Mouse (Mus musculus) CD4-positive, CD25-positive, alpha-beta regulatory T cell, adult 4 months (primary cell): ENCODE measurements around the gene Plcb4. TPM values are rescaled to one million over a fixed set of nuclear protein-coding genes. Genes with fewer than 3 reads are reported as not detected.

Experiments
- ATAC-seq: one replicate; pipeline ENCODE4 v1.8.0; 2017
- polyA plus RNA-seq, 2 experiments: library from polyadenylated mRNA; unstranded; fragments of 100-300 nt; shearing (Covaris generic); gene quantifications; one replicate each; pipeline ENCODE4 v1.2.1; 2017

Gene Plcb4
- polyA plus RNA-seq, 2 experiments from 2014 or later = 13.8 to 16.2 TPM

DNA sequence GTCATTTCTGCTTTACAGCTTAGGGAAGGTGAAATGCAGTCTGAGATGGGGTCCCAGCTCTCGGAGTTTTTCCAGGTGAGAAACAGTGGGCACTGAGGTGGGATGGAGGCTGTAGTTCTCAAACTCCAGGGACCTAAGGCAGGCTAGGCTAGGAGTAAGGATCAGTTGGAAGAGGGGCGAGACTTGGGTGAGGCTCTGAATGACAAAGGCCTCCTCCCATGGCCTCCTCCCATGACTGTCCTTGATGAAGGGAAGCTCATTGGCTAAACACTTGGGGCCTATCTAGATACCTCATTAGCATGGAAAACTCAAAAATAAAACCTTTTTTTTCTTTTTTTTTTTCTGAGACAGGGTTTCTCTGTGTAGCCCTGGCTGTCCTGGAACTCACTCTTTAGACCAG is 198.0 kb downstream of the Plcb4 start:
- no peak for ATAC-seq

DNA sequence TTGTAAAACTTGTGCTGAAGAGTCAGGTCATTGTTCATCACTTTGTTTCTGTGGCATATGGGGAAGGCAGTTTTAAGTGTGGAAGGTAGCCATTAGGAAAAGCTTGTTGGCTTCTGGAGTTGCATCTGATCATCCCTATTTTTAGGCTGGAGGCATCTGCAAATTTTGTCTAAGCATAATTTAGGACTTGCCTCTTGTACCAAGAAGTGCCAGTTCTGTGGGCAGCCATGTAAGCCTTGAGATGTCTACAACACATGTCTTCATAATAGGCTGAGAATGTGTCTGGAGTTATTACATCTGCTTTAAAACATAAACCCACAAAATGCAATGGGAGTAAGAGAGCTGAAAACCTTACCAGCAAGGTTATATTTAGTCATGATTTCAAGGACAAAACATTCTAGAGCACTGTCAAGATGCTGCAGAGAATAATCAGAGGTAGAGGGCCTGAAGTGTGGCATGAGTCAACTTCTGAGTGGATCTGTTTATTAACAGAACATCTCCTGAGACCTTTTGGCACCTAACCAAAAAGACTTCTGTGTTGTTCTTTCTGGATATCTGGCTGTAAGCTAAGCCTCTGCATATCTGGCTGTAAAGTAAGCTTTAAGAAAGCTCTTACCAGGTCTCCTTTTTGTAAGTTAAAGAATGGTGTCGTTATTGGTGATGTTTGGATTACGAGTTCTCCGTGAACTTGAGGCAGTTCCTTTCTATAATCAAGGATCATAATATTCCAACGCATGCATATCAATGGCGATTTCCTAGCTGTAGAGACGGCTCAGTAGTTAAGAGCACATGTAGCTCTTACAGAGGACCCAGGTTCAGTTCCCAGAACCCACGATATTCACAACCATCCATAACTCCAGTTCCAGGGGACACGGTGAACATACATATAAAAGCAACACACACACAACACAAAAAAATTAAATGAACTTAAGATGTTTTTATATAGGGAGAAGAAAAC is 203.0 kb downstream of the Plcb4 start:
- no peak for ATAC-seq

DNA sequence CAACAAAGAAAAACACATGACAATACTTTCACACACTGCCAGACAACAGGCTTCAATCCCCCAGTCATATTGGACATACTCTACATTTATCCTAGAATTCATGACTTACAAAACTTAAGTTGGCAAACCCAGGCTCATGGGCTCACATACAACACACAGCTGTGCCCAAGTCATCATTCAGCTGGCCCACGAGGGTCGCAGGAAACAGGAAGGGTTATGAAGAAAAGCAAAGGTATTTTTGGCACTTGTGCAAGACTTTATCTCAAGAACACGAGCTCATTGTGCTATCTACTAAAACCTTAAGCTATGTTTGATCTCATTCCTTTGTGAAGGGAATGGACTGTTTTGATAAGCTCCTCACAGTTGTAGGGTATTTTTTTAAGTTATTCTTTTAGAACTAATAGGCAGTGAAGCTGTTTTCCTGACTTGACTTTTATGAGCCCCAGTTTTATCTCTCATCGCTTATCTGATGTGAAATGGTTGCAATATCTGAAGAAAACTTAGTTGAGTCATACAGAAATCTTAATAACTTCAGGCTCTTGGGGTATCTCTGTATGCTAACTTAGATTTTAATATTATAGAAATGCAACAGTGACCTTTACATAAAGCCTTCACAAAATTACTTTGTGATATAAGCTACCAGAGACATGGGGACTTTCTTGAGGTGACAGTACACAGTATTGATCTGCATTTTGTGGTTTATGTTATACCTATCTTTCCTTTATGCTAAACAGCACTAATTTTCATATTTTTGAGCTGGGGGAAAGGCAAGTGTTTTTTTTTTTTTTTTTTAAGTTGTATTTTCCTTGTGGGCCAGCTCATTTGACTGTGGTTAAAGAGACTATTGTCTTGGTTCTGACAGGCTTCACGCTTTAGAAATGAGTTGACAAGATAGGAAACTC is 203.9 kb downstream of the Plcb4 start:
- ATAC-seq = peak; percentile 87

DNA sequence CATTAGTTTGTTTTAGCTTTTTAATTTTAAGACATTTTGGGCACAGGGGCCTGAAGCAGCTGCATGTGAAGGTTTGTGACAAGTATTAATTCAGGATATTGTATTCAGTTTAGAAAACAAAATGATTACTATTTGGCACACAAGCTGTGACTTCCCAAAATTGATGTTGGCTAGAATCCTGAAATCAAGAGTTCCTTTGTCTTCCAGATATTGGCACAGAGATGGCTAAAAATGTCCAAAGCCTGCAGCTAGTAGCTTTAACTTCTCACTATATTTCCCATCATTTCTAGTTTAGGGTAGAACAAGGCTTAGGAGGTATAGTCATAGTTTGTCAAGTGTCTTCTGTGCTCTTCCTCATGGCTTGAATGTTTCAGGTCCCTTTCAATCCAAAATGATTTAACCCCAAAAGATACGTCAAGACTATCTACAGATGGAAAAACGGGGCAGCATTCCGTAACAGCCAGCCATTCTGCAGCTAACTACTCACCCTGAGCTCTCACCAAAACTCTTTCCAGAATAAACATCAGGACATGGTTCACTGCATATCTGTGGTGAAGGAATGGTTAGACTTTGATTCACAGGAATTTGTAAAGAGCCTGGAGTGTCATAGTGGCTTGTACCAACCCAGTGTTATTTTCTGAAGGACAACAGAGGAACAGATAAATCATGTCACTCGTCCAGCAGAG is 204.7 kb downstream of the Plcb4 start:
- ATAC-seq = no peak

DNA sequence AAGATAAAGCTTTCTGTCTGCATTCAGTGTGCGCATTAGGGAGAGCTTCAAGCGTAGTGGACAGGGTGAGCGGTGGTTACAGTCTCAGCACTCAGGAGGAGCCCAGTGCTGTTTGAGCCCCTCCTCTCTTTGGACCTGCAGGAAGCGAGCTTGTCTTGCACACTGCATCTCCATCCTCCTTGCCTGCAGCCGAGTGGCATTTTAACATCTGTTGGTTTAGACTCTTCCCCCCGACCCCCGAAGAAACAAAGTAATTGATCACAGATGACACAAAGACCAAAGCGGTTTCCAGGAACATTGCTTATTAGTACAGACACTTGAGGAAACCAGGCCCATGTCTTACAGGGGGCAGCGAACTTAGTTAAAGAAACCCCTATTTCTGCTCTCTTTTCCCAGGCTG is 207.6 kb downstream of the Plcb4 start:
- no peak for ATAC-seq

- ATAC-seq = no peak
These were observed 208.0 kb downstream of the Plcb4 start for GRCm38 (mm10) chr2:135866838-135867237.

DNA sequence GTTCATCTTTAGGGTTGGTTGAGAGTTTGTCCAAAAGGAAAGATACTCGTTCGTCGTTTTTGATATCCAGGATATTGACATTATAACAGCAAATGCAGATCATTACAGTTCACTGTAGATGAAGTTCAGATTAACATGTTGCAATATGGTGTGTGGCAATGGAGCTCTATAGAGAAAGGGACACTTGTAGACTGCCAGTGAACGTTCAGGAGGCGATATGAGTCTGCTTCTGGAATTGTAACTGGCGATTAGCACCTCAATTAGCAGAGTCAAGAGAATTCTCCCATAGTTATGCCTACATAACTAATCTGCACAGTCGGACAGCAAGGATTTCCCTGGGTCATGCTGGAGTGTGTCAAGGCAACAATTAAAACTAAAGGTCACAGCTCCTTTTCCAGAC is 210.8 kb downstream of the Plcb4 start:
- no peak for ATAC-seq

DNA sequence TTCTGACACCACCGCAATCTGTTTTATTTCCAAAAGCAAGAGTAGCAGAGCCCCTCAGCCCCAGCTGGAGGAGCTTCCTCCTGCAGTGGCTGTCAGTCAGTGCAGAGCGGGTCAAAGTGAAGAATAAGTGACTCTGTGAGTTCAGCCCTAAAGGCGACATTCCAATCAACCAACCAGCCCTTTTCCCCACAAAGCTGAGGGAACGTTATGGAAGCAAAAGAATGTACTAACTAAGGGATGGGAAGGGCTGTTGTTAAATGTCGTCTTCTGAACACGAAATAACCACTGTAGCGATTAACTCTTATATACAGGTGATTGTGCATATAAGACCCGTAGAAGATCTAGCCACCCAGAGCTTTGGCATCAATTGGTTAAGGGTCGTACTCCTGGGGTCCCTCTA is 214.3 kb downstream of the Plcb4 start:
- no peak for ATAC-seq

GRCm38 (mm10) chr2:135873761-135874160 is 214.9 kb downstream of the Plcb4 start:
- peak; percentile 95 for ATAC-seq

- no peak for ATAC-seq
These were observed 216.7 kb downstream of the Plcb4 start for GRCm38 (mm10) chr2:135875549-135875948.

DNA sequence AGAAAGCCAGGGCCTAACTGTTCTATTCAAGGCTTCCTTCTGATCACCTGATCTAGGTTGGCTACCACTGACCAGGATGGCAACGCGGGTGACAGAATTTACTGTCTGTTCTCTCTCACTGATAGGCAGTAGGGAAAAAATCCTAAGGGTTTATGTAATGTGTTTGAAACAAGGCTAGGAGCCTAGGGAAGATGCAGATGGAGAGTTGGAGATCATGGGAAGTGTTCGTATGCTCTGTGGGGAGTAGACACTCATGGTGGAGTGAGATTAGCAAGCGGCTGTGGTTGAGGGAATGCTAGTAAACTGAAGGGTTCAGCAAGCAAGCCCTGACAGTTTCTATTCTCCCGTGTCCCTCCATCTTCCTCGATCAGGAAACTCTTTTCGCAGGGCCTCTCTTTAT is 220.5 kb downstream of the Plcb4 start:
- ATAC-seq = no peak

- no peak for ATAC-seq
These were observed 221.5 kb downstream of the Plcb4 start for GRCm38 (mm10) chr2:135880269-135880760.

GRCm38 (mm10) chr2:135883359-135883758 is 224.5 kb downstream of the Plcb4 start:
- ATAC-seq = no peak

DNA sequence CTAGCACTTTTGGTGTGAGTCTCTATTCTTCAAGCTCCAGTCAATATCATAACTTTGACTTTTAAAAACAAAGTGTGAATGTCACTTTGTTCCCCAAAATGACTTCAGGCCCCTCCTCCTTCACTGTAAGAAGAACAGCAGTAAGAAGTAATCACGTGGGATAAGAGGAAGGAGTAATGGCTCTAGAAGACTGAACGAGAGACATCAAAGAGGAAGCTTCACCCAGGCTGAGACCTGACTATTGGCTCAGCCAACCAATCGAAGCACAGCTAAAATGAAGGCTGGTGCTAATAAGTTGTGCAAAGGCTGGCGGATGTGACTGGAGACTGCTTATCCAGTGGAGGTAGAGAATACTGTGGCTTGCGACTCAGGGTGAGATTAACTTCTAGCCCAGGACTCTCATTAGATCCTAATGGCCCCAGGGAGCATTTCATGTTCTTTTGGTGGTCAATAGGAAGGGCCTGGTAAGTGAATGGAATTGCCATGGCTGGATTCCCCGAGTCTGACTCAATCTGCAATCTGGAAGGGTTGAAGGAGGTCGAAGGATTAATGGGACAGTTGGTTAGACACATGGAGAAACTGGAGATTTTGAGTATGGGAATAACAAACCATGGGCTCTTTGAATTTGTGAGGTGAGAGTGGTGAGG is 225.8 kb downstream of the Plcb4 start:
- peak; percentile 68 for ATAC-seq

DNA sequence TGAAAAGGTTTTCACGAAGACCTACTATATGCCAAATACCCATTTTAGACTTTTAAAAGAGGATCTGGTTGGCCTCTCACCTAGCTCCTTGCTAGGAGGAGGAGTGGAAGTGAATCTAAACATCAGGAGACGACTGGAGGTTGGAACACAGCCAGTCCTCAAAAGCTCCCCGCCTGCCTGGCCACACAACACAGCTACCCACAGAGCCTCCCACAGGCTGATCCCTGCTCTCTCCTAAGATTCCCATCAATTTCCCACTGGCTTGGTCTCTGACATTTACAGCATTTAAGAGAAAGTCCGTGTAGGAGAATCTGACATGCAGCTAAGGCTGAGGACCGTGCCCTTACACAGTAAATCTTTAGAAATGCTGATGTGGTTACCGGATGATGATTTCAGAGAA is 226.8 kb downstream of the Plcb4 start:
- ATAC-seq = peak; percentile 30

DNA sequence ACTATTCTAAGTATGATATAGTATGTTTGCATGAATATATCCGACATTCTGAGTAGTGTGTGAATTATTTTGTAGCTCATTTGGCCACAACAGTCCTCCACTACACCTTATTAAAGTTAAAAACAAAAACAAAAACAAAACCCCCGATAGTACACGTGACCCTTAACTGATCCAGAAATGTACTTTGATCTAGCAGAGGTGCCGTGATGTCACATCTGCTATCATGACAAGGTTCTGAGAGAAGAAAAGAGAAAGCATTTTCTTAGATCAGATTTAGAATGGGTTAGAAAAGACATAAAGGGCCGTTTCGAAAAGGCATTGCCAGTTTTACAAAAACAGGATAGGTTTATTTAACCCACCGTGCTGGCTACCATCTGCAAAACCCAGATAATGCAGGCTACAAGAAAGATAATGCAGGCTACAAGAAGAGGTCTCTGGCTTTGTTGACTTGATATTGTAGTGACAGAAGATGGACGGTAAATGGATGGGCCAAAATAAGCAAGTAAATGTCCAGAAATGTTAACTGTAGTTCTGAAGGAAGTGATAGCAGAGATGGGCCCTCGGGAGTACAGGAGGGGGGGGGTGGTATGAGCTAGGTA is 227.4 kb downstream of the Plcb4 start:
- peak; percentile 54 for ATAC-seq

- ATAC-seq = no peak
These were observed 229.0 kb downstream of the Plcb4 start for GRCm38 (mm10) chr2:135887805-135888204.

DNA sequence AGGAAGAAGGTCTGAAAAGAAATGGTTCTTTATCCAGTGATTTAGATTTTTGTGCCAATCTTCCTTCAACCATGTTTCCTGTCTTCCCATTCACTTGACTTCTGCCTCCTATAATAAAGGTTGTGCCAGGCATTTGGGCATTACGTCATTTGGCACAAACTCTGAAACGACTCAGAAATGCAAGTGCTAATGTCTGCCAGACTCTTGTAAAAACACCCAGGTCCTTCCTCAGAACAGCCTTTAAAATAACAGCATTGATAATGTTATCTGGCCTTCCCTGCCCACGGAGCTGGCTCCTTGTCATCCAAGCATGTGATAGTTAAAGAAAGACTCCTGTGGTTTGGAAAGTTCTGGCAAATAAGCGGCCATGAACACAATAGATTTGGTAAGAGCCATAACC is 229.4 kb downstream of the Plcb4 start:
- no peak for ATAC-seq

DNA sequence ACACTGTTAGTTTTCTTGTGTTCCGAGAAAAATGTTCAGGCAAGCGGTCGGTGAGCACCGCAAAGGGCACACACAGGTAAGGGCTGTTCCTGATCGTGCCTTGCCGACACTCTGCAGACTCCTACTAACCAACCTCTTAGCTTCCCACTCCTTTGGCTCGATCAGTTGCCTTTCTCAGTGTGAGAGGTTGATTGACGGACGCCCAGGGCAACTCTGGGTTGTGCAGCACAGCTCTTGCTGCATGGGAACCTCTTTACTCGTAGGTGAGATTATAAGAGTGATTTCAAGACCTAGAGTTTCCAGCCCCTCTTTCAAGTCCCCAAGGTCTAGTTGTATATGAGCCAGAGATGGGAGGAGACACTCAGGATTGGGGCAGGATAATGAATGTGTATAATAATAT is 230.0 kb downstream of the Plcb4 start:
- no peak for ATAC-seq

DNA sequence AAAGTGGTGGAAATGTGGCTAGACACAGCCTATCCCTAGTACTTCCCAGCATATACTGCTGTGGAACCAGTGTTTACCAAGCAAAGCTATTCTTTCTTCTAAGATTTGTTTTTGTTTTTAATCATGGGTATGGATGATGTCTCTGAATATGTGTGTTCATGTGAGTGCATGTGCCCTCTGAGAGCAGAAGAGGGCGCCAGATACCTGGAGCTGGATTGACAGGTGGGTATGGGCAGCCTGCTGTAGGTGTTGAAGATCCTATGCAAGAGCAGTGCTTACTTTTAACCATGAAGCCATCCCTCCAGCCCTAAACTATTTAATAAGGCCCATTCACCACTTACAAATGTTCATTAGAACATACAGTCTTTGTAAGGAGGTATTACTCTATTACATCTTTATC is 231.3 kb downstream of the Plcb4 start:
- ATAC-seq = no peak

DNA sequence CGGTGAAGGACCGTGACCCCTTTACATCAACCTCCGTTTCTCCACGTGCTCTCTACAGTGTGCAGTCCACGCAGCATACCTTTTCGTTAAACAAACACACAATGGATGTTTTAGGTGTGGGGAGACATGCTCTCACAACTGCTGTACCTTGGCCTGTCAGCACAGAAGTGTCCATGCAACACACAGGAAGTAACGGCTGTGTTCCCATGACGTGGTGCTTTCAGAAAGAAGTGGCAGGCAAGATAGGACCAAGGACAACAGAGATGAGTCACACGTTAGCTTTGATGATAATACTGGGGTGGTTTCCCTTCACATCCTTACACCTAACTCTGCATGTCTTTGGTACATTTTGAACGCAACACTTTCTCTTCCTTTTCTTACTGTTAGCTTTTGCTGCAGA is 232.3 kb downstream of the Plcb4 start:
- ATAC-seq = peak; percentile 96

GRCm38 (mm10) chr2:135891686-135892085 is 232.9 kb downstream of the Plcb4 start:
- ATAC-seq = peak; percentile 3
